Mouse (Mus musculus) c-Kit-positive CD71-positive TER-119-positive erythroid progenitor cells, embryonic 14.5 days (primary cell): ENCODE data around the gene Phactr2.

ENCODE experiments used
- DNase-seq: peaks from one replicate; pipeline ENCODE4 v3.0.0-alpha.2; 2013; ENCODE audit warnings: low spot score

Gene Phactr2

DNA sequence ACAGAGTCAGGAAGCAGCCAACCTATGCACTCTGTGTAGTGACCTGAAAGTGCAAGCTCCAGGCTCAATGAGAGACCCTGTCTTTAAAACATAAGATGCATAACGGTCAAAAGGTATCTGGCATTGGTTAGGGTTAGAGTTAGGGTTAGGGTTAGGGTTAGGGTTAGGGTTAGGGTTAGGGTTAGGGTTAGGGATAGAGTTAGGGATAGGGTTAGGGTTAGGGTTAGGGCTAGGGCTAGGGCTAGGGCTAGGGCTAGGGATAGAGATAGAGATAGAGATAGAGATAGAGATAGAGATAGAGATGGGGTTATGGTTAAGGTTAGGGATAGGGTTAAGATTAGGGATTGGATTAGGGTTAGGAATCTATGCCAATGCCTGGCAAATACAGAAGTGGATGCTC, 72.2 kb downstream of the Phactr2 start:
- DNase-seq, result no peak

DNA sequence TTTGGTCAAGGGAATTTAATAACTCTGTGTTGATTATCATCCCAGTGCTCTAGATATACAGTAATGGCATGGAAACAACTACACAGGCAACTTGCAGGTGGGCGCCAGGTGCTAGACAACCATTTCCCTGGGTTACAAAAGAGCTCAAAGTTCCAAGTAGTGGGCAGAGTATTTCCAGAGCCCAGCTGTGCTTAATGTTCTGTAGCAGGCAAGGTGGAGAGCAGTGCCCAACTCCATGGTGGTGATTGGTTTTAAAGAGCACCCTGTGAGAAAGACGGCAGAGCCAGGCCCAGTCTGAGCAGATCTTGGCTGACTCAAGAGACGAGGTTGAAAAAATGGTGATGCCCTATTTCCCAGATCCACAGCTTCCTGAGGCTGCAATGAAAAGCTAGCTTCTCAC, 78.5 kb downstream of the Phactr2 start:
- DNase-seq, result no peak

- no peak for DNase-seq
Observed at GRCm38 (mm10) chr10:13394000-13394399, 80.2 kb downstream of the Phactr2 start.

GRCm38 (mm10) chr10:13388116-13388922, 85.9 kb downstream of the Phactr2 start:
- no peak for DNase-seq

GRCm38 (mm10) chr10:13384866-13385265, 89.3 kb downstream of the Phactr2 start:
- DNase-seq, result no peak

GRCm38 (mm10) chr10:13377895-13378294, 96.3 kb downstream of the Phactr2 start:
- DNase-seq, result no peak

DNA sequence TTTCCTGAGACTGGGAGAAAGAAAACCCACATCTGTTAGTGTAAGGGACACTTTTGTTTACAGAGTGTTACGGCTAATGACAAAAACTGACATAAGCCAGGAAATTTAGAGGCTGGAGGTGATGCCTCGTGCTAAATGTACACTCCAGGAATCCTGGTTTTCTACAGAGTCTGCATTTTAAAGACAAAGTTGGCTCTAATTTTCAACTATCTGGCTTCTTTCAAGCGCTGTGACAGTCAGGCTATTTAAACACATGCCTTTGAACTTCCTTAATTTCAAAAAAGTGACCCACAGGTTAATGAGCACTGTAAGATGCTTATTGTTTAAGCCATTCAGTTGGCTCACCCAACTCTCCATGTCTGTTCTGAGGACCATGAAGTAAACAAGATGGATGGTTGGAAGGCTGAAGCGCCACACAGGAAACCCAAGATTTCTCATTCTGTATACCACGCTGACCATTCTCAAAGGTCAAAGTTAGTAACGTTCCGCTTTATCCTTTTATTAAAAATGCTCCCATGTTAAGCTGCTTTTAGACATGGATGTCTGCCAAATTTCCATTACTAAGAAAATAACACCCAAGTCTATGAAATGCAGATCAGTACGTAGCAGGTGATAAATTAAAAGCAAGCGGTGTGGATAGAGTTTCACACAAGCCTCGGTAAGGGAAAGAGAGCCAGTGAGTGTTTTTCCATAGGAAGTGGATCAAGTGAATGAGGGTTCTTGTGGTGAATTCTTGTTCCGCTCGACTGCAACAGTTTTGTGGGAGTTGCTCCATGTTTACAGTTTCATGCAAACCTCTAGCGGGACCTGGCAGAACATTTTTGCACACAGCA, 97.6 kb downstream of the Phactr2 start:
- DNase-seq, result no peak

DNA sequence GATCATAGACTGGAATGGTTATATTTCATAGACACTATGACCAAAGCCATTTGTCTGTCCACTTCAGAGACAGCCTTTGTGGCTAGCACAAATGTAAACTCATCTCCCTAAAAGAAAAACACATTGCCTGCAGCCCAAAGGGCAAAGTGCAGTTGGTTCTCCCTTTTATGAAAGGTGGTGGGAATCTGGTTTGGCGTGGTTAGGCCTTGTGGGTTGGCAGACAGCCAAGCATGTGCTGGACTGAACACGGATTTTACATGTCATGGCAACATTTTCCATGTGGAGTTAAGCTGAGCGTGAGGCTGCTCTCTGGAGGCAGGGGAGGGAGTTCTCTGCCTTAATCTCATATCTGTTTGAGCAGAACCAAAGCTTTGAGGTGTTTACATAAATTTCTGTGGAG, 98.4 kb downstream of the Phactr2 start:
- no peak for DNase-seq

GRCm38 (mm10) chr10:13369581-13370375, 104.4 kb downstream of the Phactr2 start:
- DNase-seq, result no peak

GRCm38 (mm10) chr10:13364286-13364580, 110.0 kb downstream of the Phactr2 start:
- DNase-seq, result no peak

- no peak for DNase-seq
Observed at GRCm38 (mm10) chr10:13363499-13364285, 110.5 kb downstream of the Phactr2 start.

GRCm38 (mm10) chr10:13360913-13361312, 113.3 kb downstream of the Phactr2 start:
- DNase-seq, result no peak

- no peak for DNase-seq
Observed at GRCm38 (mm10) chr10:13359846-13360245, 114.4 kb downstream of the Phactr2 start.

- DNase-seq, result no peak
Observed at GRCm38 (mm10) chr10:13358679-13359078, 115.5 kb downstream of the Phactr2 start.

DNA sequence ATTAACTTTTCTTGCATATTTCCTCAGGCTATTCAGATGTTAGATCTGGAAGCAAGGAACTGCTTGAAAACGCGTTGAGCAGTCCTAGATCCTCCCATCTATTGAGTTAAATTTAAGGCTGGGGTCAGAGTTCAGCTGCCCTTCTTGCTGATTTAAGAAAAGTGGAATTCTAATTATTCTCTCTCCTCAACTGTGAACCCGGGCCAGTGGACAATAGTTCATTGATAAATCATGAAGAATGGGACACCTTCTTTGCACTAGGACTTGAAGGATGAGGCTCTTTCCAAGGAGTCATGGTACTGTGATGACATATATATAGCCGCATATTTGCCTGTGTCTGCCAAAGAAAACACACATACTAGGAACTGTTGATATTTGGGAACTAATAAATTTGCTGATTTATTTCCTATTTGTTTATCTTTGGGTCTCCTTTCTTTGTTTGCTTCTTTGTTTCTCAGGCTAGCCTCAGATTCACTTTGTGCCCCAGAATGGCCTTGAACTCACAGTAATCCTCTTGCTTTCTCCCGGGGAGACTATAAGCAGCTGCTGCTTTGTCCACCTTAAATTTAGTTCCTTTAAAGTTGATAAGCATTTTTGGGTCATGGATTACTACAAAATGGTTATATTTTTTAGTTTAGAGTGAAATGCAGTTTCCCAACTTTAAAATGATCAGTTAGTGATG, 127.5 kb downstream of the Phactr2 start:
- no peak for DNase-seq

- no peak for DNase-seq
Observed at GRCm38 (mm10) chr10:13340583-13340982, 133.6 kb downstream of the Phactr2 start.

- DNase-seq, result no peak
Observed at GRCm38 (mm10) chr10:13336964-13337363, 137.2 kb downstream of the Phactr2 start.

- no peak for DNase-seq
Observed at GRCm38 (mm10) chr10:13335814-13336213, 138.4 kb downstream of the Phactr2 start.

DNA sequence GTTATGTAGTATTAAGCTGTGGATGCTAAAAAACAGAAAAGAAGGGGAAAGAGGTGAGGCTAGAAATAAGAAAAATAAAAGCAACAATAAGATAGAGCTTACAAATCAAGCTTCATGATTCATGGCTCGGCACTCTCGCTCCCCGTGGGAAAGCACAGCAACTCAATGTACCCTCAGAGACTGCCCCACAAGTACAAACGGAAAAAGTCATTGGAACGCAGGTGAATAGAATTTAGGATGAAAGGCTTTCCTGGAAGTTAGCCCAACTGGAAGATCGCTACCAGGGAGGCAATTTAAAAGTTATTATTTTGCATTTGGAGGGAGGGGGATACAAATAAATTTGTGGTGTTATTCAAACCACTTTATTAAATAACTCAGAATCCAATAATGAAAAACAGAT, 138.9 kb downstream of the Phactr2 start:
- no peak for DNase-seq

DNA sequence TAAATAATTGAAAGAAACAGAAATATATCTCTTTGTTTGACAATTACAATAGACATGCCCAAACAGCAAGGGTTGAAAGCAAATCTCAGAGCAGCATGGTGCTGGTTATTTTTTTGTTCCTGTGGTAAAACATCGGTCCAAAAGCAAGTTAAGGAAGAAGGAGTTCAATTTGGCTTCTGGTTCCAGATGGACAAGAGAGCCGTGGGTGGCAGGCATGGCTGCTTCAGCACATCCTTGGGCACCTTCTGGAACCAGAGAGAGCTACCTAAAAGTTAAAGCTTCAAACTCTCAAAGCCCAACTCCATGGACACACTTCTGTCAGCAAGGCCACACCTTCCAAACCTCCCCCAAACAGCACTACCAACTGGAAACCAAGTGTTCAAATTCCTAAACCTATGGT, 140.4 kb downstream of the Phactr2 start:
- DNase-seq, result no peak

DNA sequence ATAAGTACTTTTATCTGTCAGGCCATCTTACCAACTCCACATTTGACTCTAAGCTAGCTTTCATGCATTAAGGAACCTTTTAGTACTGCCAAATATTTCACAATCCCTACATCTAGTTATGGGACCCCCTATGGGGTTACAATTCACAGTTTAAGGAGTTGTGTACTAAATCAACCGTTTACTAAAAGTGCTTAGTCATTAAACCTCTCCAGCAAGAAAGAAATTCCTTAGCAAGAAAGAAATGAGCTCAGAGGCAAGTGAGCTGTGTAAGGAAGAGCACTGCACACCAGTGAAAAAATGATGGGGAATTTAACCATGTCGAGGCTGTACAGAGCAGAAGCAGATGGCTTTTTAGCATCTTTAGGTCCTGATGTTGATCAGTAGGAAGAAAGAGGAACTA, 141.2 kb downstream of the Phactr2 start:
- DNase-seq, result no peak
